7 mouse cellular contexts compared by ENCODE assay signal in the genomic region with DNA sequence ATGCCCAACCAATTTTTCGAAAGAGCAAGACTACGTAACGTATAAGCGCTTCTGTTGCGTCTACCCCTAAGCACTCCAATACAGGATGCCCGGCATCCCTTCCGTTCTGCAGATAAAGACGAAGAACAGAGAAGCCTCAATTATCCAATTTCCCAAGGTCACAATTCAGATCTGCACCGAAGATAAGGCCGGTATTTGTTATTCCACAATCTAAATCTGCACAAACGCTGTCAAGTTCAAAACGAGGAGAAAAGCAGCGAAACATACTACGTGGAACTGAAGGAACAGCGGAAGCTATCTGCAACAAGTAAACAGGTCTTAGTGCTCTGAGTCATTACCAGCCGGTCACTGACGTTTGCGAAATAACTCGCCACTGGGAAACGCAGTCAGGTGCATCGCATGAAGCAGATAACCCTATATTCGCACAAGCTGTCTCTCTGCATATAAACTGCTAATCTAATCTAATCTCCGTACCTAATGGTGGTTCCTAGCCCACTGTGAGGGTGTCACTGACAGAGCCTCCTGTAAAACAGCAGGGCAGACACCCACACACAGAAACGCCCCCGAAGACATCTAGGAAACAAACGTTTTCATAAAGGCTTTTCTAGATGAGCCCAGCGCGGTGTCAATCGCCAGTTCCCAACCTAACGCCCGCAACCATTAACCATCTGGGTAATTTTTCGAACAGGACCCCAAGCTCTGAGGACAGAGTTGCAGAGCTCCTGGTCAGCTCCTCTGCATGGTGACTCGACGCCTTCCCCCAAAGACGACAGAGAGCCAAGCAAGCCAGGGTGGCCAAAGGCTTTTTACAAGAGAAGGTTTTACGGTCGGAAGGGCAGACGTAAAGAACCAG. TPM values are rescaled to one million over a fixed set of nuclear protein-coding genes. Genes with fewer than 3 reads are reported as not detected.
DNase-seq lines count a peak whose midpoint lies in the region; ATAC-seq and TF ChIP-seq lines count a peak whose summit lies in the region.

No protein-coding gene starts in this region.

- DNase-seq in CH12.LX (ENCODE audit: extremely low read depth) = peak; percentile 48
- peak; percentile 4 for DNase-seq in embryonic facial prominence, embryonic 14.5 days (ENCODE audit: low spot score)
- peak; percentile 12 for DNase-seq in hindbrain, postnatal 0 days (ENCODE audit: low spot score)
- no peak for DNase-seq in gastrocnemius, postnatal 36 days

- TF ChIP-seq RAD21 in CH12.LX (IDR thresholded peaks at IDR 0.05; ENCODE audit: low read depth, low read length) = no peak

- ATAC-seq in embryonic facial prominence, embryonic 14.5 days (ENCODE audit: low read depth) = no peak
- ATAC-seq in hindbrain, postnatal 0 days = no peak
- peak; percentile 4; the same call in 1 of the 2 replicates for ATAC-seq in lung, embryonic 15.5 days (ENCODE audit: borderline replicate concordance, extremely low read depth, low FRiP score, low TSS enrichment)
- peak; percentile 61 for ATAC-seq in neutrophil, adult 5-6 weeks (ENCODE audit: extremely low read depth, insufficient number of reproducible peaks, low FRiP score, poor library complexity, severe bottlenecking)

- peaks cover 57% of the 10 kb centered on the region for H3K79me2 ChIP-seq in C2C12 (ENCODE audit: control insufficient read depth, insufficient read depth)
- peaks cover 46% of the 10 kb centered on the region for H3K79me2 ChIP-seq in CH12.LX (replicated peaks; ENCODE audit: control insufficient read depth, extremely low read depth, insufficient read depth, poor library complexity, severe bottlenecking)

- peak overlapping the region; percentile 87 for H3ac ChIP-seq in C2C12 (ENCODE audit: control insufficient read depth, insufficient read length, low read depth)

- dilution Hi-C loops in CH12.LX (cut with MboI; ENCODE audit: extremely low pct_ligation_motif_present, extremely low pct_unique_long_range_greater_than_20kb, low sequenced_read_pairs) = no loop called here

- H3K9ac ChIP-seq in CH12.LX (ENCODE audit: insufficient read depth, low read depth) = peak overlapping the region; percentile 86
- H3K9ac ChIP-seq in embryonic facial prominence, embryonic 14.5 days (ENCODE audit: low read depth, low read length) = peak overlapping the region; percentile 89
- peak overlapping the region; percentile 76 for H3K9ac ChIP-seq in hindbrain, postnatal 0 days (replicated peaks; ENCODE audit: low read length)
- H3K9ac ChIP-seq in lung, embryonic 15.5 days = peak overlapping the region; percentile 89

- in situ Hi-C loops in CH12.LX (cut with MboI; ENCODE audit: low pct_ligation_motif_present, low pct_unique_long_range_greater_than_20kb, low sequenced_read_pairs) = no loop called here

- H3K4me1 ChIP-seq in CH12.LX (ENCODE audit: control insufficient read depth in 1 of 2, insufficient read depth in 2 of 2) = peaks cover 4 to 51% of the 10 kb centered on the region in 2 experiments; a peak in 3 of 4 replicates
- peaks cover 7% of the 10 kb centered on the region for H3K4me1 ChIP-seq in embryonic facial prominence, embryonic 14.5 days (ENCODE audit: control insufficient read depth, insufficient read depth, low read length)
- H3K4me1 ChIP-seq in hindbrain, postnatal 0 days (ENCODE audit: insufficient read depth, low read length) = peaks cover 12% of the 10 kb centered on the region; the same call in 1 of the 2 replicates
- peaks cover 10% of the 10 kb centered on the region for H3K4me1 ChIP-seq in lung, embryonic 15.5 days

- 33% methylated on average over 30 of the region's 38 CpGs for WGBS in embryonic facial prominence, embryonic 14.5 days
- WGBS in hindbrain, postnatal 0 days = 34% methylated on average over 35 of the region's 38 CpGs
- 21% methylated on average over 38 of the region's 38 CpGs for WGBS in lung, embryonic 15.5 days

- H3K79me3 ChIP-seq in C2C12 (ENCODE audit: low read depth) = peaks cover 49% of the 10 kb centered on the region

- TF ChIP-seq POLR2A in CH12.LX (IDR thresholded peaks at IDR 0.05; ENCODE audit: low read depth, low read length) = no peak

- H3K4me2 ChIP-seq in CH12.LX (ENCODE audit: insufficient read depth, low read depth, poor library complexity, severe bottlenecking) = peak overlapping the region; percentile 96
- peak overlapping the region; percentile 68 for H3K4me2 ChIP-seq in embryonic facial prominence, embryonic 14.5 days (ENCODE audit: low read depth, low read length)
- peak overlapping the region; percentile 73 for H3K4me2 ChIP-seq in hindbrain, postnatal 0 days (ENCODE audit: low read depth, low read length)
- peak overlapping the region; percentile 71 for H3K4me2 ChIP-seq in lung, embryonic 15.5 days

- H3K27me3 ChIP-seq in C2C12 (ENCODE audit: control insufficient read depth, insufficient read depth, insufficient read length) (no peaks in the 10 kb centered on the region), CH12.LX (replicated peaks) (no peaks in the 10 kb centered on the region)
- no peaks in the 10 kb centered on the region for H3K27me3 ChIP-seq in embryonic facial prominence, embryonic 14.5 days (replicated peaks; ENCODE audit: control insufficient read depth, insufficient read depth, low read length)
- H3K27me3 ChIP-seq in hindbrain, postnatal 0 days (ENCODE audit: insufficient read depth, low read length) = no peaks in the 10 kb centered on the region
- H3K27me3 ChIP-seq in lung, embryonic 15.5 days = no peaks in the 10 kb centered on the region

- TF ChIP-seq CTCF in C2C12 (IDR thresholded peaks at IDR 0.05; ENCODE audit: control insufficient read depth, insufficient read depth, insufficient read length) = no peak
- no peak for TF ChIP-seq CTCF in CH12.LX (conservative IDR thresholded peaks at IDR 0.05 in 1 of 2, IDR thresholded peaks at IDR 0.05 in 1 of 2; ENCODE audit: low read depth in 2 of 2, low read length in 2 of 2)
- no peak for TF ChIP-seq CTCF in hindbrain, postnatal 0 days (IDR thresholded peaks at IDR 0.05; ENCODE audit: low read depth)

- H3K27ac ChIP-seq in CH12.LX (ENCODE audit: insufficient read depth, low read depth) = peak overlapping the region; percentile 31; the same call in 1 of the 2 replicates
- H3K27ac ChIP-seq in embryonic facial prominence, embryonic 14.5 days (replicated peaks; ENCODE audit: low read depth, low read length) = peak overlapping the region; percentile 63; the same call in 1 of the 2 replicates
- H3K27ac ChIP-seq in hindbrain, postnatal 0 days = peak overlapping the region; percentile 59
- 0 out of 2 replicates have a peak overlapping the region, but pooled peaks have one; percentile 50 for H3K27ac ChIP-seq in lung, embryonic 15.5 days

- intact Hi-C loops in gastrocnemius, postnatal 36 days (cut with DNase I) = loop anchor here (10.0 kb wide), 1 partner anchor 134 kb away; a partner anchor contains a TSS

- TF ChIP-seq EP300 in CH12.LX (IDR thresholded peaks at IDR 0.05; ENCODE audit: low read length) = 0 out of 2 replicates have a peak, but pooled peaks have one; percentile 16

- no peaks in the 10 kb centered on the region for H3K9me3 ChIP-seq in CH12.LX (replicated peaks; ENCODE audit: low read length)
- H3K9me3 ChIP-seq in embryonic facial prominence, embryonic 14.5 days (ENCODE audit: control insufficient read depth, low read length) = no peaks in the 10 kb centered on the region
- H3K9me3 ChIP-seq in hindbrain, postnatal 0 days (ENCODE audit: low read length) = no peaks in the 10 kb centered on the region
- H3K9me3 ChIP-seq in lung, embryonic 15.5 days = no peaks in the 10 kb centered on the region

- no peaks in the 10 kb centered on the region for H3K36me3 ChIP-seq in C2C12 (ENCODE audit: control insufficient read depth, insufficient read depth)
- H3K36me3 ChIP-seq in CH12.LX (replicated peaks in 1 of 2; ENCODE audit: control insufficient read depth in 1 of 2, insufficient read depth in 1 of 2, low read length in 1 of 2) = peaks cover 0 to 7% of the 10 kb centered on the region in 2 experiments
- no peaks in the 10 kb centered on the region for H3K36me3 ChIP-seq in embryonic facial prominence, embryonic 14.5 days (ENCODE audit: control insufficient read depth, insufficient read depth, low read length)
- no peaks in the 10 kb centered on the region for H3K36me3 ChIP-seq in hindbrain, postnatal 0 days (ENCODE audit: insufficient read depth, low read length)
- H3K36me3 ChIP-seq in lung, embryonic 15.5 days = no peaks in the 10 kb centered on the region

- H3K4me3 ChIP-seq in C2C12 (ENCODE audit: insufficient read depth, poor library complexity, severe bottlenecking) = peak overlapping the region; percentile 84
- peak overlapping the region; percentile 92 to 99 (median 94) for H3K4me3 ChIP-seq in CH12.LX (replicated peaks in 1 of 3; ENCODE audit: low read depth in 2 of 3, low read length in 2 of 3, poor library complexity in 1 of 3)
- H3K4me3 ChIP-seq in embryonic facial prominence, embryonic 14.5 days (ENCODE audit: low read depth, low read length) = peak overlapping the region; percentile 98
- H3K4me3 ChIP-seq in hindbrain, postnatal 0 days (ENCODE audit: low read length) = peak overlapping the region; percentile 77
- peak overlapping the region; percentile 94 for H3K4me3 ChIP-seq in lung, embryonic 15.5 days

TF ChIP-seq in C2C12, 6 proteins besides CTCF, POLR2A, EP300 and RAD21:
- TF ChIP-seq CEBPB (IDR thresholded peaks at IDR 0.05; ENCODE audit: low read depth) (peak; percentile 62), MYOG (IDR thresholded peaks at IDR 0.05; ENCODE audit: control insufficient read depth, extremely low read depth, insufficient read length) (no peak)

TF ChIP-seq in CH12.LX, 34 proteins besides CTCF, POLR2A, EP300 and RAD21 (continues in another document):
- TF ChIP-seq RCOR1 (conservative IDR thresholded peaks at IDR 0.05; ENCODE audit: low read depth, low read length) (no peak), MAFK (IDR thresholded peaks at IDR 0.05; ENCODE audit: insufficient replicate concordance, low read length) (no peak), BHLHE40 (IDR thresholded peaks at IDR 0.05; ENCODE audit: low read depth, low read length) (peak; percentile 75), CHD1 (IDR thresholded peaks at IDR 0.05; ENCODE audit: low read depth, low read length) (no peak), MAX (IDR thresholded peaks at IDR 0.05; ENCODE audit: low read length) (no peak), JUND (conservative IDR thresholded peaks at IDR 0.05; ENCODE audit: low read depth, low read length) (peak; percentile 59; the same call in 1 of the 2 replicates), USF1 (IDR thresholded peaks at IDR 0.05; ENCODE audit: low read depth, low read length) (no peak)

RNA-seq across cellular contexts. Expression of a gene that starts 0.8 kb away (rescaled TPM):
- polyA plus RNA-seq in C2C12 (2012; fragmentation: generic; extraction: Trizol) (16.0 TPM), CH12.LX (2012; ENCODE audit: insufficient read length, low read depth) (59.5 and 75.6 TPM in 2 replicates)
- total RNA-seq in CH12.LX (2012; rRNA removed) (10.5 and 13.4 TPM in 2 replicates), CH12.LX (2014; rRNA removed) (21.4 and 23.3 TPM in 2 replicates)
- polyA plus RNA-seq in embryonic facial prominence, embryonic 14.5 days (2014; fragmentation: Nextera tagmentation; extraction: Ambion mirVana) = 61.4 and 74.0 TPM in 2 replicates
- 6.1 and 8.5 TPM in 2 replicates for total RNA-seq in hindbrain, postnatal 0 days (2014; rRNA removed)
- polyA plus RNA-seq in hindbrain, postnatal 0 days (2015; fragmentation: Nextera tagmentation; extraction: Ambion mirVana) = 30.2 and 36.1 TPM in 2 replicates
- 56.3 and 57.4 TPM in 2 replicates for polyA plus RNA-seq in lung, embryonic 15.5 days (2015; fragmentation: Nextera tagmentation; extraction: Ambion mirVana)
- total RNA-seq in neutrophil, adult 5-6 weeks (2017) = 113 and 149 TPM in 2 replicates
- 10 to 100 TPM; 34.4 to 46.7 TPM for total RNA-seq in gastrocnemius, postnatal 36 days (2021)

Comparison
In these comparisons a context has a peak if more than half of its experiments do, and no peak if none do; other contexts are left out.
1. DNase-seq: peak in CH12.LX (single experiment), embryonic facial prominence, embryonic 14.5 days (single experiment) and hindbrain, postnatal 0 days (single experiment); none in gastrocnemius, postnatal 36 days (0 of 2).
2. ATAC-seq: peak in lung, embryonic 15.5 days (single experiment) and neutrophil, adult 5-6 weeks (single experiment); none in embryonic facial prominence, embryonic 14.5 days (single experiment) and hindbrain, postnatal 0 days (single experiment).
3. Peak in every context shown above with its lines, with median percentiles within 50 percentile points of each other: H3K4me3 ChIP-seq, H3K27ac ChIP-seq, H3K4me2 ChIP-seq and H3K9ac ChIP-seq.